Mouse (Mus musculus) heart, embryonic 16.5 days (tissue): ENCODE data around the gene Gng4. TPM values are rescaled to one million over a fixed set of nuclear protein-coding genes. Genes with fewer than 3 reads are reported as not detected.

Experiments used
- ATAC-seq: fragments of 200-750 bp; cut with Nextera tagmentation; replicated peaks from 2 replicates; pipeline ENCODE4 v1.8.0; 2017; ENCODE audit warnings: moderate number of reproducible peaks; ENCODE audit not compliant: insufficient read depth, low FRiP score; ENCODE audit errors: extremely low read depth
- H3K27ac ChIP-seq: fragments of 300-500 bp; sonication (generic); 2 replicates; pipeline ENCODE4 v1.5.1; 2014; ENCODE audit warnings: mild to moderate bottlenecking, low read length, control low read depth, moderate library complexity
- H3K27me3 ChIP-seq: fragments of 300-500 bp; sonication (generic); 2 replicates; pipeline ENCODE4 v1.6.1; 2014; ENCODE audit warnings: low read length, mixed read lengths; ENCODE audit not compliant: control insufficient read depth, insufficient read depth
- H3K36me3 ChIP-seq: fragments of 300-500 bp; sonication (generic); 2 replicates; pipeline ENCODE4 v1.6.1; 2014; ENCODE audit not compliant: control insufficient read depth, insufficient read depth
- H3K4me1 ChIP-seq: fragments of 300-500 bp; sonication (generic); 2 replicates; pipeline ENCODE4 v1.6.1; 2014; ENCODE audit warnings: low read length, mixed read lengths; ENCODE audit not compliant: control insufficient read depth, insufficient read depth
- H3K4me2 ChIP-seq: fragments of 300-500 bp; sonication (generic); 2 replicates; pipeline ENCODE4 v1.6.1; 2014; ENCODE audit warnings: low read depth, mild to moderate bottlenecking, control low read depth, low read length
- H3K4me3 ChIP-seq: fragments of 300-500 bp; sonication (generic); 2 replicates; pipeline ENCODE4 v1.5.1; 2014; ENCODE audit warnings: mild to moderate bottlenecking, control low read depth, low read length
- H3K9ac ChIP-seq: fragments of 300-500 bp; sonication (generic); 2 replicates; pipeline ENCODE4 v1.6.1; 2014; ENCODE audit warnings: low read length, control low read depth
- H3K9me3 ChIP-seq: fragments of 300-500 bp; sonication (generic); replicated peaks from 2 replicates; pipeline ENCODE4 v1.6.1; 2016; ENCODE audit warnings: low read length; ENCODE audit not compliant: control insufficient read depth
- WGBS: fragments of 180-500 bp; shearing (Covaris S2); extraction: QIAGEN DNeasy Blood & Tissue Kit; methylation state at CpG from one replicate; pipeline ENCODE4 v1.1.7; 2014; 5-methylcytosine and 5-hydroxymethylcytosine counted together
- polyA plus RNA-seq: library from polyadenylated mRNA; unstranded; fragments of >200 nt; fragmentation: Nextera tagmentation; extraction: Ambion mirVana; gene quantifications from 2 replicates; pipeline ENCODE4 v1.2.1, GENCODE M21; 2015

The Gng4 gene
- polyA plus RNA-seq, 1 experiment from 2014 or later: 0.29 TPM

DNA sequence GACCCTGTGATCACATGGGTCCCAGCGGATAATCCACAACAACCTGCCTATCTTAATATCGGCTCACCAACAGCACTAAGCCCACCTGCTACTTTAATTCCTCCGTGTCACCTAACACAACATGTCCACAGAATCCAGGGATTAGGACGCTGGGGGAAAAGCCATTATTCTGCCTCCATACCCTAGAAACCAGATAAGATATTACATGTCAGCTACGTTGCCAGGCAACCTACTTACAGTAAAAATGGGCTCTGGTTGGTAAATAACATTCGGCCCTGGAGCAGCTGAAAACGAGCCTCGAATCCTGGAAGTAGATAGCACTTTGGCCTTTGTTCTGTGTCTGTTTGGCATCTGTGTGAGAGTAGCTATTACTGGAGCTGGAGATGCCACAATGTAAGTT lies 14.9 kb downstream of the Gng4 start:
- Histone ChIP-seq H3K4me1 (no peaks in the 10 kb centered on the region), H3K36me3 (no peaks in the 10 kb centered on the region), H3K4me3 (no peak overlapping the region), H3K27me3 (no peaks in the 10 kb centered on the region), H3K9me3 (no peaks in the 10 kb centered on the region), H3K27ac (no peak overlapping the region), H3K9ac (no peak overlapping the region), H3K4me2 (no peak overlapping the region)
- no peak for ATAC-seq
- 64% methylated on average over 8 of the region's 8 CpGs for WGBS

DNA sequence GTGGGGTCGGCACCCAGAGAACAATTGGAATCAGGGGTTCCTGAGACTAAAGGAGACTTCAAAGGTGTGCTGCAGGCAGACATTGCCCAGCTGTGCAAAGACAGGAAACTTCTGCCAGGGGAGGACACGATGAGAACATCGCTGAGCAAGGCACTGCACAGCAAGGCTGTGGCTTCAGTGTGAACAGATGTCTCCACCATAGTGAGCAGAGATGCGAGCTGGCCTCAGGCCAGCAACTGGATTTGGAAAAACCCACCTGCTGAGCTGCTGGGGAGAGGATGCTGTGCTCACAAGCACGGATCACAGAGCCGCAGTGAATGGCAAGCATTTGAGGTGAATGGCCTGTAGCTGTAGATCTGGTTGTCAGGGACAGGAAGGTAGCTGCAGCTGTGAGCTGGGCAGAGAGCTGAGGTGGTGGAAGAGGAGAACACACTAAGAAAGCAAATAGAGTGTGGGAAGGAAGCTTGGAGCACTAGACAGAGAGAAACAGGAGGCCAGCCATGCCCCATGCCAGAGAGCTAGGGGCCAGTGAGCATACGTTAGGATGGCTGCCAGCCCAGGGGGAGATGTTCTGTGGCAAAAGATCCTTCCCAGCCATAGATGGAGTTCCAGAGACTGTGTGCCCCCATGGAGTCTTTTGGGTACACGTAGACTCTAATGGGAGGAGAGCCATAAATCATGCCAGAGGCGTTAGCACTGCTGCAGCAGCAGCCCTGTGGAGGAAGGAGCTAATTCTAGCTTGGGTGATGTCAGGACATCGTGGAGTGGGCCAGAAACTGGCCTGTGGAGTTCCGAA lies 24.7 kb downstream of the Gng4 start:
- Histone ChIP-seq H3K9me3 (no peaks in the 10 kb centered on the region), H3K27ac (no peak overlapping the region), H3K4me2 (no peak overlapping the region), H3K4me3 (no peak overlapping the region), H3K27me3 (no peaks in the 10 kb centered on the region), H3K36me3 (no peaks in the 10 kb centered on the region), H3K4me1 (no peaks in the 10 kb centered on the region), H3K9ac (no peak overlapping the region)
- peak; percentile 39; the same call in 1 of the 2 replicates for ATAC-seq
- 32% methylated on average over 11 of the region's 11 CpGs for WGBS

DNA sequence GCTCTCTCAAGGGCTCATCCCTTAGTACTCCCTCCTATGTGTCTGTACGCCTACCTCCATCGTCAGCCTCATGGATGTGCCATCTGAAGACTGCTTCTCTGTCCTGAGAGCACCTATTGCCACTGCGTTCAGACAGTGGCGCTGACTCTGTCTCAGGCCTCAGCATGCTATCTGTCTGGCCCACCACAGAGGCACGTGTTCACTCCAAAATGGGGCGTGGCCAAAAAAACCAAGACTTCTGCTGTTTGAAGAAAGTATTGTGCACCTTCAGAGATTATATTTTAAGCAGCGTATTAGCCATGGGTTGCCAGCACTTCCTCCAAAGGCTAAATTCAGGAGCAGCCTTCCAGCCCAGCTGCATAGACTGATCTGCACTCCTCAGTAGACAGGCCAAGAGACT lies 27.0 kb downstream of the Gng4 start:
- no peak overlapping the region for H3K9ac ChIP-seq
- H3K9me3 ChIP-seq: peaks cover 4% of the 10 kb centered on the region; the same call in 1 of the 2 replicates
- WGBS: 76% methylated on average over 7 of the region's 7 CpGs
- H3K27me3 ChIP-seq: no peaks in the 10 kb centered on the region
- H3K4me3 ChIP-seq: no peak overlapping the region
- H3K4me2 ChIP-seq: no peak overlapping the region
- no peak overlapping the region for H3K27ac ChIP-seq
- H3K4me1 ChIP-seq: no peaks in the 10 kb centered on the region
- no peak for ATAC-seq
- H3K36me3 ChIP-seq: no peaks in the 10 kb centered on the region

DNA sequence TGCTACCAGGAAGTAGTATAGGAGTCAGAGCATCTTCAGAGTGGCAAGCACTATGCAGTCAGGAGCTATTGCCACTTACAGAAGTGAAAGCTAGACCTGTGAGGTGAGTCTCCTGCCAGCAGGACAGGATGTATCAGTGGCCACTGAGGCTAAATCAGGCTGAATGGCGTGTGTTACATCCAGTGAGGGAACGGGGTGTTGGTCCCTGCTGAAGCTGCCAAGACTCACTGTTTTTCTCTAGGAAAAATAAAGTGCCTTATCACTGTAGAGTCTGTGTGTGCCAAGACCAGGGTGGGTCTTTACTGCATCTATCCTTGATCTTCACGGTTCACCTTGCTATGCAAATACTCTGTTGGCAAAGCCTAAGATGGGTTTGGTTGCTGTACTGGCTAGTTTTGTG lies 34.8 kb downstream of the Gng4 start:
- no peak overlapping the region for H3K9ac ChIP-seq
- ATAC-seq: no peak
- no peak overlapping the region for H3K4me3 ChIP-seq
- 64% methylated on average over 3 of the region's 3 CpGs for WGBS
- peaks cover 4% of the 10 kb centered on the region; the same call in 1 of the 2 replicates for H3K9me3 ChIP-seq
- no peak overlapping the region for H3K4me2 ChIP-seq
- no peak overlapping the region for H3K27ac ChIP-seq
- no peaks in the 10 kb centered on the region for H3K27me3 ChIP-seq
- no peaks in the 10 kb centered on the region for H3K4me1 ChIP-seq
- H3K36me3 ChIP-seq: no peaks in the 10 kb centered on the region

DNA sequence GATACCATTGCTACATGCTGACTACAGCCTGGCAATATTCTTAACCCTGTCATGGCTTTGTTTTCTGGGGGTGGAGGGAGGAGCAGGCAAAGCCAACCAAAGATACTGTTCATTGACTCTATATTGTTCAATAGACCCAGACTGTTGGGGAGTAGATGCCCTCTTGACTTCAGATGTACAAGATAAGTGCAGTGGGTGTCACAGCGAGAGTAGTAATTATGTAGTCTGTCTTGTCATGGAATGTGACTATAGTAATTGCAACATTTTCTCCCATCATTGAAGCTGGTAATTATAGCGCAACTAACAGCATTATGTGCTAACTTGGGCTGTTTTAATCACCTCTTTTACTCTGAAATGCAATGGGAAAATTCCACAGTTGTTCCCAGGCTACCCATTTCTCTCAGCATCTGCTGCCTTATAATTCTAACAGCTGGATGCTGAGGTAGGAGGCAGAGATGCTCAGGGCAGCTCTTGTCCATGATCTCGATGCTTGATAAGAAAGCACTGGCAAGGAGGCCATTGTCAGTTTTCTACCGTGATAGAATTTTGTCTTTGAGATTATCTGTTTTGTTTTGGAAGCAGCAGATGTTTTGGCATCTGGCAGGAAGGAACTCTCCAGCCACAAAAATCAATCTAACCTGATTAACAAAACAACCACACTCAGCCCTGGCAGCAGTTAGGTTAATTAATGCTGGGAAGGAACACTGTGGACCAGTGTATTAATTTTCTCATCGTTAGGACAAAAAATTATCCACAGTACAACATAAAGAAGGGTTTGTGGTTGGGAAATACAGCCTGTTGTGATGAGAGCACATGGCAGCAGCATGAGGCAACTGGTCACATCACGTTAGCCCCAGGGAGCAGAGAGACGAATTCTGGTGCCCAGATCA lies 36.6 kb downstream of the Gng4 start:
- H3K9me3 ChIP-seq: no peaks in the 10 kb centered on the region
- no peak overlapping the region for H3K4me3 ChIP-seq
- H3K4me1 ChIP-seq: no peaks in the 10 kb centered on the region
- H3K27me3 ChIP-seq: no peaks in the 10 kb centered on the region
- H3K36me3 ChIP-seq: no peaks in the 10 kb centered on the region
- H3K4me2 ChIP-seq: no peak overlapping the region
- H3K27ac ChIP-seq: no peak overlapping the region
- ATAC-seq: no peak
- WGBS: 67% methylated on average over 7 of the region's 7 CpGs
- no peak overlapping the region for H3K9ac ChIP-seq

DNA sequence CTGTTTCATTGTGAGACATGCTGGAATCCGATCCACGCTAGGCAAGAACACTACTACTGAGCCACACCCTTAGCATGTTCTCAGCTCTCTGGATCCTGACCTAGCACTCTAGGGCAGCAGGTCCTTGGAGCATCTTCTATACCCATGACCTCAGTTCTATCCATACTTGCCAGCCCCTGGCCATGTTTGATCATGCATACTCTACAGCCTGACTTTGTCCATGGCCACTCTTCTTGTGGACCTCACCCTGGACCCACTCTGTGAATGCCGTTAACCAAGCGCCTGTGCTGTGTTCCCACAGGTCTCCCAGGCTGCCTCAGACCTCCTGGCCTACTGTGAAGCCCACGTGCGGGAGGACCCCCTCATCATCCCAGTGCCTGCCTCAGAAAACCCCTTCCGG lies 41.1 kb downstream of the Gng4 start:
- Histone ChIP-seq H3K4me2 (no peak overlapping the region), H3K27me3 (no peaks in the 10 kb centered on the region), H3K9ac (no peak overlapping the region), H3K4me1 (no peaks in the 10 kb centered on the region), H3K27ac (no peak overlapping the region), H3K36me3 (no peaks in the 10 kb centered on the region), H3K9me3 (no peaks in the 10 kb centered on the region), H3K4me3 (no peak overlapping the region)
- 86% methylated on average over 7 of the region's 7 CpGs for WGBS
- ATAC-seq: no peak

DNA sequence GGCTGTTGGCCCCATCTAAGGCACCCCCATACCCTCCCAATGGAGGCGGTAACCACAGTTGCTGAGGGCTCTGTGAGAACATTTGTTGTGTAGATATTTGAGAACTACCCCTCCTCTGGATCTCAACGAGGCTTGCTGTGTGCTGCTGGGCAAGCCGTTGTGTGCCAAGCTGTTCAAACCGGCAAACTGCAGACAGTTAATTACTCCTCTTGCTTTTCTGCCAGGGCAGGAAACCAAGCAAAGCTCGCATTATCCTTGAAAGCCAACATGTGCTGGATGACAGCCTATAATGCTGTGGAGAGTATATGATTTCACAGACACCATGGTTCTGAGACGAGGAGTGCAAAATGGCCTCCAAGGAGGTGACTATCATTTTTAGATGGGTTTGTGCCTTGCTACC lies 42.7 kb downstream of the Gng4 start:
- Histone ChIP-seq H3K9ac (no peak overlapping the region), H3K4me3 (no peak overlapping the region), H3K36me3 (no peaks in the 10 kb centered on the region), H3K9me3 (no peaks in the 10 kb centered on the region), H3K27ac (no peak overlapping the region), H3K4me1 (no peaks in the 10 kb centered on the region), H3K27me3 (no peaks in the 10 kb centered on the region), H3K4me2 (no peak overlapping the region)
- no peak for ATAC-seq
- 78% methylated on average over 6 of the region's 6 CpGs for WGBS

DNA sequence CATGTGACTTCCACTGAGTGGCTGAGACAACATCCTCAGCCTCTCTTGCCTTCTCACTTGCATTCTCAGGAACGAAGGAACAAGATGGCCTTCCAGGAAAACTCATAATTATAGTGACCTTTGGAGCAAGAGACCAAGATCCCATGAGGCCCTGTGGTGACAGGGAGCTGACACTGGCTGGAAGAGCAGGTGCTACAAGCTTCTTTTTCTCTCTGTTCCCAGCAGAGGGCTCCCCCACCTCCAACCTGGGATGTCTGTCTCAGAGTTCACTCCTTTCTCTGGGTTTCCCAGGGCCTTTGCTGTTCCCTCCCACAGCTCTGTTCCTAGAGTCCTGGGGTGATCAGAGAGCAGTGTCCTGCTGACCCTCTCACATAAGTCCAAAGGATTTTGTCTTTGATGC lies 44.3 kb downstream of the Gng4 start:
- H3K36me3 ChIP-seq: no peaks in the 10 kb centered on the region
- no peak overlapping the region for H3K27ac ChIP-seq
- WGBS: 36% methylated on average over 1 of the region's 1 CpGs
- H3K4me2 ChIP-seq: no peak overlapping the region
- no peaks in the 10 kb centered on the region for H3K27me3 ChIP-seq
- H3K9me3 ChIP-seq: no peaks in the 10 kb centered on the region
- no peak overlapping the region for H3K4me3 ChIP-seq
- H3K9ac ChIP-seq: no peak overlapping the region
- no peak for ATAC-seq
- no peaks in the 10 kb centered on the region for H3K4me1 ChIP-seq

DNA sequence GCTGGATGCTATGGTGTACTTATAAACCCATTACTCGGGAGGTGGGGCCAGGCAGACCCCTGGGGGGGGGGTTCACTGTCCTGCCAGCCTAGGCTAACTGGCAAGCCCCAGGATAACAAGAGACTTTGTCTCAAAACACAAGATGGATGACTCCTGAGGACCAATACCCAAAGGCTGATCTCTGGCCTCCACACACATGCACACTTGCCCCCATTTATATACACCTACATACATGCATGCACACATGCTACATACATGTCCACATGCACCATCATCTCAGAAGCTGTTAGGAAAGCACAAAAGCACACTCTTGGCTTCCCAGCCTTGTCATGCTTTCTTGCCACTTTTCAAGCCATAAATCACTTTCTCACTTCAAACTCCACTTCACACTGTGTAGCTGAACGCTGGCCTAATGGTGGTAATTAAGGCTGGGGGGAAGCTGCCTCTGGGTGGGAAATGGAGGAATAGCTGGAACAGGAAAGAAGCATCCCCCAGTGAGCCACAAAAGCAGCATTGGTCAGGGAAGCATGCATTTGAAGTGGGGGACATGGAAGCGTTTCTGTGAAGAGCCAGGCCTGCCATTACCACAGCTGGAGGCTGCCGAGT lies 46.7 kb downstream of the Gng4 start:
- H3K4me3 ChIP-seq: no peak overlapping the region
- 46% methylated on average over 4 of the region's 4 CpGs for WGBS
- H3K9ac ChIP-seq: no peak overlapping the region
- H3K27me3 ChIP-seq: no peaks in the 10 kb centered on the region
- no peaks in the 10 kb centered on the region for H3K4me1 ChIP-seq
- no peak for ATAC-seq
- no peak overlapping the region for H3K4me2 ChIP-seq
- no peaks in the 10 kb centered on the region for H3K9me3 ChIP-seq
- H3K27ac ChIP-seq: no peak overlapping the region
- no peaks in the 10 kb centered on the region for H3K36me3 ChIP-seq
